Comparison of ENCODE assay signal across 27 mouse cellular contexts in genomic region chr19:56095873-56096272, GRCm38 (mm10).
DNase-seq lines count a peak whose midpoint lies in the region; ATAC-seq and TF ChIP-seq lines count a peak whose summit lies in the region.
"Had no signal": no experiment of that assay in that cellular context is flagged by ENCODE, and none has a peak within 500 bp of the region (broad histone marks: within the 10 kb centered on the region; RNA-seq: fewer than 3 reads in every experiment).

No protein-coding gene starts in this region.

- no peaks in the 10 kb centered on the region for H3K36me3 ChIP-seq in stomach, embryonic 14.5 days (ENCODE audit: control insufficient read depth, insufficient read depth, low read length)
- H3K36me3 ChIP-seq in stomach, postnatal 0 days (ENCODE audit: control insufficient read depth, insufficient read depth, low read length) = no peaks in the 10 kb centered on the region
- H3K36me3 ChIP-seq in forebrain, embryonic 12.5 days (replicated peaks) = no peaks in the 10 kb centered on the region
- H3K36me3 ChIP-seq: embryonic facial prominence, embryonic 15.5 days; heart, embryonic 13.5 days; limb, embryonic 15.5 days; liver, embryonic 13.5 days; lung, embryonic 15.5 days had no signal

- peak overlapping the region; percentile 27; the same call in 1 of the 2 replicates for H3K27ac ChIP-seq in stomach, embryonic 14.5 days (ENCODE audit: low read length)
- no peak overlapping the region for H3K27ac ChIP-seq in stomach, postnatal 0 days (replicated peaks)
- no peak overlapping the region for H3K27ac ChIP-seq in forebrain, embryonic 12.5 days
- H3K27ac ChIP-seq: embryonic facial prominence, embryonic 15.5 days; forebrain, embryonic 13.5 days; heart, embryonic 13.5 days; hindbrain, embryonic 14.5 days; layer of hippocampus, adult 2 months; left cerebral cortex, adult 2 months; limb, embryonic 15.5 days; liver, embryonic 13.5 days; lung, embryonic 15.5 days had no signal

- TF ChIP-seq EP300 in stomach, postnatal 0 days (optimal IDR thresholded peaks at IDR 0.05) = no peak

- no peaks in the 10 kb centered on the region for H3K27me3 ChIP-seq in stomach, embryonic 14.5 days (ENCODE audit: control insufficient read depth, insufficient read depth, low read length)
- H3K27me3 ChIP-seq in stomach, postnatal 0 days (ENCODE audit: control insufficient read depth, insufficient read depth, low read length) = no peaks in the 10 kb centered on the region
- H3K27me3 ChIP-seq in forebrain, embryonic 12.5 days = peaks cover 5% of the 10 kb centered on the region; the same call in 1 of the 2 replicates
- H3K27me3 ChIP-seq: embryonic facial prominence, embryonic 15.5 days; lung, embryonic 15.5 days had no signal

- DNase-seq in embryo, embryonic 10.5 days (ENCODE audit: low spot score) = peak; percentile 13
- no peak for DNase-seq in embryo, embryonic 11 days
- no peak for DNase-seq in stomach, postnatal 0 days (ENCODE audit: low spot score)
- peak; percentile 13 to 42 for DNase-seq in lung, postnatal 4 days
- no peak for DNase-seq in spleen, postnatal 36 days (ENCODE audit: low spot score in 2 of 2)
- DNase-seq: adrenal gland, adult 8-10 months; cerebellum, adult 8-10 months; cerebellum, postnatal 36 days; gastrocnemius, postnatal 10 days; heart, postnatal 10 days; kidney, adult 2 months; kidney, postnatal 36 days; liver, embryonic 13.5 days; right cerebral cortex, postnatal 25 days had no signal

- no peak overlapping the region for H3K4me3 ChIP-seq in stomach, embryonic 14.5 days (ENCODE audit: low read depth, low read length)
- no peak overlapping the region for H3K4me3 ChIP-seq in stomach, postnatal 0 days (ENCODE audit: low read depth, low read length)
- H3K4me3 ChIP-seq in forebrain, embryonic 12.5 days (replicated peaks) = no peak overlapping the region
- H3K4me3 ChIP-seq: embryonic facial prominence, embryonic 15.5 days; forebrain, embryonic 13.5 days; heart, embryonic 13.5 days; layer of hippocampus, adult 2 months; left cerebral cortex, adult 2 months; limb, embryonic 15.5 days; liver, embryonic 13.5 days; lung, embryonic 15.5 days had no signal

- TF ChIP-seq CTCF in stomach, postnatal 0 days (IDR thresholded peaks at IDR 0.05; ENCODE audit: low read depth) = no peak

- H3K9ac ChIP-seq in stomach, embryonic 14.5 days (replicated peaks; ENCODE audit: low read depth, low read length) = no peak overlapping the region
- no peak overlapping the region for H3K9ac ChIP-seq in stomach, postnatal 0 days (ENCODE audit: low read length)
- no peak overlapping the region for H3K9ac ChIP-seq in forebrain, embryonic 12.5 days
- H3K9ac ChIP-seq: embryonic facial prominence, embryonic 15.5 days; forebrain, embryonic 13.5 days; heart, embryonic 13.5 days; hindbrain, embryonic 14.5 days; limb, embryonic 15.5 days; liver, embryonic 13.5 days; lung, embryonic 15.5 days had no signal

- H3K4me1 ChIP-seq in stomach, embryonic 14.5 days (ENCODE audit: control insufficient read depth, insufficient read depth, low read length) = peaks cover 4% of the 10 kb centered on the region; the same call in 1 of the 2 replicates
- no peaks in the 10 kb centered on the region for H3K4me1 ChIP-seq in stomach, postnatal 0 days (replicated peaks; ENCODE audit: control insufficient read depth, insufficient read depth)
- H3K4me1 ChIP-seq in forebrain, embryonic 12.5 days = no peaks in the 10 kb centered on the region
- H3K4me1 ChIP-seq: embryonic facial prominence, embryonic 15.5 days; forebrain, embryonic 13.5 days; liver, embryonic 13.5 days had no signal

- no peak overlapping the region for H3K4me2 ChIP-seq in stomach, embryonic 14.5 days (replicated peaks; ENCODE audit: low read depth, low read length)
- no peak overlapping the region for H3K4me2 ChIP-seq in stomach, postnatal 0 days (replicated peaks; ENCODE audit: low read depth)
- H3K4me2 ChIP-seq in forebrain, embryonic 12.5 days = no peak overlapping the region
- H3K4me2 ChIP-seq: embryonic facial prominence, embryonic 15.5 days; forebrain, embryonic 13.5 days; heart, embryonic 13.5 days; hindbrain, embryonic 14.5 days; limb, embryonic 15.5 days; liver, embryonic 13.5 days; lung, embryonic 15.5 days; midbrain, embryonic 11.5 days had no signal

- 28% methylated on average over 6 of the region's 6 CpGs for WGBS in stomach, embryonic 14.5 days
- WGBS in stomach, postnatal 0 days = 36% methylated on average over 6 of the region's 6 CpGs
- WGBS in forebrain, embryonic 12.5 days = 89% methylated on average over 6 of the region's 6 CpGs

- ATAC-seq in stomach, embryonic 14.5 days (ENCODE audit: insufficient number of reproducible peaks, insufficient read depth, low FRiP score, low read depth) = no peak
- ATAC-seq in stomach, postnatal 0 days (ENCODE audit: low FRiP score, low TSS enrichment) = no peak
- ATAC-seq in forebrain, embryonic 12.5 days (ENCODE audit: low FRiP score) = no peak
- ATAC-seq: forebrain, embryonic 13.5 days; inflammation-experienced regulatory T-cells, adult 6 months; midbrain, embryonic 16.5 days had no signal

- peaks cover 4% of the 10 kb centered on the region; the same call in 1 of the 2 replicates for H3K9me3 ChIP-seq in stomach, embryonic 14.5 days (ENCODE audit: control insufficient read depth, low read depth, low read length)
- no peaks in the 10 kb centered on the region for H3K9me3 ChIP-seq in stomach, postnatal 0 days (ENCODE audit: control insufficient read depth, low read length)
- H3K9me3 ChIP-seq in forebrain, embryonic 12.5 days = no peaks in the 10 kb centered on the region
- H3K9me3 ChIP-seq: embryonic facial prominence, embryonic 15.5 days; limb, embryonic 15.5 days; lung, embryonic 15.5 days had no signal

Comparison
In these comparisons a context has a peak if more than half of its experiments do, and no peak if none do; other contexts are left out.
1. DNase-seq: peak in embryo, embryonic 10.5 days (single experiment) and lung, postnatal 4 days (2 of 2); none in embryo, embryonic 11 days (single experiment), stomach, postnatal 0 days (single experiment) and spleen, postnatal 36 days (0 of 2).